Comparison of ENCODE assay signal across 9 mouse cellular contexts in the genomic region with DNA sequence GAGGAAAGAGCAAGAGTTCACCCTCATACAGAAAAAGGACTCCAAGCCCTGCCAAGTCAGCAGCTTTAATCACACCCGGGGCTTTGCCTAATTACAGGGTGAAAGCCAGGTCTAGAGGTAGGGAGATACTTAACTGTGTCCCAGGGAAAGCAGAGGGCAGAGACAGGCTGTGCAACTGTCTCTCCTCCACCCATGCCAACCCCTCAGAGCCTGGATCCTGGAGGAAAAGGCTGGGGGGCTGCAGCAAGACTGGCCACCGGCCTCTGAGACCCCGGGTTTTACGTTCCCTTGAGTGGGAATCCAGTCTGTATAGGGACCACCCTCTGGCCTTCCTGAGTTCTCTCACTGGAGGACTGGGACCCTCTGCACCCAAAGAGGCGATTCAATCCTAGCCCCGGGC. TPM values are rescaled to one million over a fixed set of nuclear protein-coding genes. Genes with fewer than 3 reads are reported as not detected.
DNase-seq lines count a peak whose midpoint lies in the region; ATAC-seq and TF ChIP-seq lines count a peak whose summit lies in the region.
"Had no signal": no experiment of that assay in that cellular context is flagged by ENCODE, and none has a peak within 500 bp of the region (broad histone marks: within the 10 kb centered on the region; RNA-seq: fewer than 3 reads in every experiment).

No protein-coding gene starts in this region.

- intact Hi-C loops in heart, postnatal 10 days (cut with DNase I), result no loop called here

- H3K27me3 ChIP-seq in heart, embryonic 13.5 days (replicated peaks), result peaks cover 48% of the 10 kb centered on the region
- H3K27me3 ChIP-seq in hindbrain, embryonic 13.5 days, result peaks cover 38% of the 10 kb centered on the region
- H3K27me3 ChIP-seq in midbrain, postnatal 0 days (ENCODE audit: insufficient read depth, low read length), result peaks cover 16% of the 10 kb centered on the region; the same call in 1 of the 2 replicates

- no peak for TF ChIP-seq POLR2A in brain, embryonic 14.5 days (IDR thresholded peaks at IDR 0.05; ENCODE audit: borderline replicate concordance, extremely low read depth, insufficient read depth, insufficient read length, poor library complexity, severe bottlenecking)

- H3K4me3 ChIP-seq in heart, embryonic 13.5 days, result peak overlapping the region; percentile 63
- H3K4me3 ChIP-seq in hindbrain, embryonic 13.5 days, result peak overlapping the region; percentile 56
- H3K4me3 ChIP-seq in midbrain, postnatal 0 days (ENCODE audit: low read depth, low read length), result 0 out of 2 replicates have a peak overlapping the region, but pooled peaks have one; percentile 3

- peak overlapping the region; percentile 85 for H3K9ac ChIP-seq in heart, embryonic 13.5 days
- peak overlapping the region; percentile 49; the same call in 1 of the 2 replicates for H3K9ac ChIP-seq in hindbrain, embryonic 13.5 days
- H3K9ac ChIP-seq in midbrain, postnatal 0 days (replicated peaks; ENCODE audit: low read length, poor library complexity, severe bottlenecking), result no peak overlapping the region

- no peak for ATAC-seq in heart, embryonic 13.5 days (ENCODE audit: extremely low read depth, insufficient number of reproducible peaks, low FRiP score, low TSS enrichment)
- peak; percentile 13; the same call in 1 of the 2 replicates for ATAC-seq in hindbrain, embryonic 13.5 days (ENCODE audit: low FRiP score)
- no peak for ATAC-seq in midbrain, postnatal 0 days (ENCODE audit: low FRiP score)

- no peak overlapping the region for H3K27ac ChIP-seq in heart, embryonic 13.5 days (replicated peaks)
- peak overlapping the region; percentile 76 for H3K27ac ChIP-seq in hindbrain, embryonic 13.5 days
- H3K27ac ChIP-seq in midbrain, postnatal 0 days (ENCODE audit: low read depth, low read length), result no peak overlapping the region

- TF ChIP-seq CTCF in brain, embryonic 14.5 days (IDR thresholded peaks at IDR 0.05; ENCODE audit: borderline replicate concordance, extremely low read depth, insufficient read depth, insufficient read length), result no peak
- TF ChIP-seq CTCF in midbrain, postnatal 0 days (IDR thresholded peaks at IDR 0.05), result no peak

- DNase-seq in heart, postnatal 10 days, result no peak
- DNase-seq in brain, embryonic 14.5 days (ENCODE audit: low read depth), result peak; percentile 58
- DNase-seq in midbrain, postnatal 0 days (ENCODE audit: low spot score), result no peak
- DNase-seq in left cerebral cortex, adult 8-10 months (ENCODE audit: low spot score in 2 of 2), result no peak
- DNase-seq in spleen, adult 12 weeks (ENCODE audit: low spot score), result no peak
- DNase-seq in cerebellum, adult 11 months, result no peak

- 11% methylated on average over 6 of the region's 6 CpGs for WGBS in heart, embryonic 13.5 days
- WGBS in hindbrain, embryonic 13.5 days, result 4% methylated on average over 6 of the region's 6 CpGs
- WGBS in midbrain, postnatal 0 days, result 5% methylated on average over 6 of the region's 6 CpGs

- peaks cover 43% of the 10 kb centered on the region for H3K4me1 ChIP-seq in heart, embryonic 13.5 days
- H3K4me1 ChIP-seq in hindbrain, embryonic 13.5 days (replicated peaks), result peaks cover 52% of the 10 kb centered on the region
- H3K4me1 ChIP-seq in midbrain, postnatal 0 days (ENCODE audit: insufficient read depth, low read length), result peaks cover 7% of the 10 kb centered on the region

- peak overlapping the region; percentile 88 for H3K4me2 ChIP-seq in heart, embryonic 13.5 days
- peak overlapping the region; percentile 81 for H3K4me2 ChIP-seq in hindbrain, embryonic 13.5 days
- H3K4me2 ChIP-seq in midbrain, postnatal 0 days (ENCODE audit: low read depth, low read length, poor library complexity, severe bottlenecking), result peak overlapping the region; percentile 97

- no peaks in the 10 kb centered on the region for H3K9me3 ChIP-seq in heart, embryonic 13.5 days
- no peaks in the 10 kb centered on the region for H3K9me3 ChIP-seq in hindbrain, embryonic 13.5 days
- no peaks in the 10 kb centered on the region for H3K9me3 ChIP-seq in midbrain, postnatal 0 days (ENCODE audit: low read length)

- H3K36me3 ChIP-seq in heart, embryonic 13.5 days, result no peaks in the 10 kb centered on the region
- no peaks in the 10 kb centered on the region for H3K36me3 ChIP-seq in hindbrain, embryonic 13.5 days
- H3K36me3 ChIP-seq in midbrain, postnatal 0 days (ENCODE audit: insufficient read depth, low read length), result no peaks in the 10 kb centered on the region

RNA-seq across cellular contexts. Expression of a gene that starts 4.9 kb away (rescaled TPM):
- polyA plus RNA-seq in heart, embryonic 13.5 days (2015; fragmentation: Nextera tagmentation; extraction: Ambion mirVana), result 3.1 and 3.3 TPM in 2 replicates
- 1 to 10 TPM; 3.8 to 4.2 TPM for total RNA-seq in heart, postnatal 10 days (2021)
- polyA plus RNA-seq in brain, embryonic 14.5 days (2012; rRNA removed), result 6.4 and 8.3 TPM in 2 replicates
- 1.7 and 2.1 TPM in 2 replicates for polyA plus RNA-seq in hindbrain, embryonic 13.5 days (2015; fragmentation: Nextera tagmentation; extraction: Ambion mirVana)
- 3.3 and 4.7 TPM in 2 replicates for total RNA-seq in midbrain, postnatal 0 days (2014; rRNA removed)
- polyA plus RNA-seq in midbrain, postnatal 0 days (2015; fragmentation: Nextera tagmentation; extraction: Ambion mirVana), result 0.77 and 0.84 TPM in 2 replicates
- total RNA-seq in left cerebral cortex, adult 8-10 months (2022), result 1 to 10 TPM; 3.0 to 3.9 (median 3.4) TPM
- total RNA-seq: neutrophil, adult 5-6 weeks had no signal

Comparison
In these comparisons a context has a peak if more than half of its experiments do, and no peak if none do; other contexts are left out.
1. H3K4me3 ChIP-seq: peak in every context shown above with its lines; median percentile 63 in heart, embryonic 13.5 days; 56 in hindbrain, embryonic 13.5 days; 3 in midbrain, postnatal 0 days.